Mouse (Mus musculus): Measurements from ENCODE around the gene Usp12. TPM values are rescaled to one million over a fixed set of nuclear protein-coding genes. Genes with fewer than 3 reads are reported as not detected.

Usp12 gene
- total RNA-seq, 4 experiments from 2014 or later: 14.7 to 18.7 (median 18.0) TPM

GRCm38 (mm10) chr5:146692976-146693361, 101.8 kb downstream of the Usp12 start:
- no peak for DNase-seq (ENCODE audit: low spot score)

GRCm38 (mm10) chr5:146692361-146692975, 102.3 kb downstream of the Usp12 start:
- no peak for DNase-seq (ENCODE audit: low spot score)

- DNase-seq (ENCODE audit: low spot score): no peak
These were observed 103.1 kb downstream of the Usp12 start for GRCm38 (mm10) chr5:146691745-146692144.

- no peak for DNase-seq (ENCODE audit: low spot score)
These were observed 107.1 kb downstream of the Usp12 start for GRCm38 (mm10) chr5:146687541-146688313.

GRCm38 (mm10) chr5:146686954-146687353, 107.9 kb downstream of the Usp12 start:
- DNase-seq (ENCODE audit: low spot score): no peak

Other genes with a start within 250 kb of the Usp12 start
- gene Gm3415, start 238.9 kb downstream of the Usp12 start, total RNA-seq (2022): not detected
- gene Gpr12, start 209.8 kb downstream of the Usp12 start, total RNA-seq (2022): not detected
- gene Rpl21, start 37.9 kb upstream of the Usp12 start, total RNA-seq (2022): 100 to 1,000 TPM in 3 of 4 experiments, 10 to 100 TPM in 1; 76.1 to 145 (median 124) TPM
- 1 to 10 TPM; 1.3 to 2.6 (median 2.0) TPM for gene Rasl11a, start 50.1 kb upstream of the Usp12 start, total RNA-seq (2022)
- gene Gtf3a, start 153.7 kb upstream of the Usp12 start, total RNA-seq (2022): 10 to 100 TPM; 15.8 to 22.6 (median 19.9) TPM
- 10 to 100 TPM; 26.8 to 38.0 (median 31.5) TPM for gene Mtif3, start 168.8 kb upstream of the Usp12 start, total RNA-seq (2022)

Measured in heart, adult 8-10 months (tissue).